Mouse (Mus musculus) olfactory bulb, adult 2 months (tissue): ENCODE measurements at regions not wholly inside any gene's neighbourhood (a gene's known extent, or its start where the extent isn't known, plus 50 kb on each side); places are given as distances from the start of the nearest gene placed in this dataset.
"Not testable (repeated sequence)": the region's sequence is repeated elsewhere in the genome, so short reads cannot be mapped to it uniquely, and the experiment has no call there.

ENCODE experiments used
- H3K27ac ChIP-seq: fragments of 200-500 bp; 2 replicates; pipeline ENCODE4 v1.5.1; 2012; ENCODE audit warnings: low read depth, low read length; ENCODE audit not compliant: insufficient read depth
- H3K4me1 ChIP-seq: fragments of 200-500 bp; 2 replicates; pipeline ENCODE4 v1.6.1; 2012; ENCODE audit warnings: low read length; ENCODE audit not compliant: control insufficient read depth, insufficient read depth
- H3K4me3 ChIP-seq: fragments of 200-500 bp; 2 replicates; pipeline ENCODE4 v1.5.1; 2012; ENCODE audit warnings: mild to moderate bottlenecking, low read depth, low read length, moderate library complexity; ENCODE audit not compliant: insufficient read depth
- CTCF ChIP-seq: fragments of 200-500 bp; IDR thresholded peaks from 2 replicates; pipeline ENCODE4 v1.5.1; 2012; ENCODE audit warnings: low read depth, mild to moderate bottlenecking, low read length, moderate library complexity; ENCODE audit not compliant: insufficient read depth
- POLR2A ChIP-seq: fragments of 200-500 bp; IDR thresholded peaks from 2 replicates; pipeline ENCODE4 v1.6.1; 2012; ENCODE audit warnings: mild to moderate bottlenecking, low read depth, low read length, moderate library complexity; ENCODE audit not compliant: insufficient read depth
- WGBS: fragments of 180-500 bp; shearing (Covaris S2); methylation state at CpG from one replicate; pipeline ENCODE4 v1.1.7; 2018; 5-methylcytosine and 5-hydroxymethylcytosine counted together

DNA sequence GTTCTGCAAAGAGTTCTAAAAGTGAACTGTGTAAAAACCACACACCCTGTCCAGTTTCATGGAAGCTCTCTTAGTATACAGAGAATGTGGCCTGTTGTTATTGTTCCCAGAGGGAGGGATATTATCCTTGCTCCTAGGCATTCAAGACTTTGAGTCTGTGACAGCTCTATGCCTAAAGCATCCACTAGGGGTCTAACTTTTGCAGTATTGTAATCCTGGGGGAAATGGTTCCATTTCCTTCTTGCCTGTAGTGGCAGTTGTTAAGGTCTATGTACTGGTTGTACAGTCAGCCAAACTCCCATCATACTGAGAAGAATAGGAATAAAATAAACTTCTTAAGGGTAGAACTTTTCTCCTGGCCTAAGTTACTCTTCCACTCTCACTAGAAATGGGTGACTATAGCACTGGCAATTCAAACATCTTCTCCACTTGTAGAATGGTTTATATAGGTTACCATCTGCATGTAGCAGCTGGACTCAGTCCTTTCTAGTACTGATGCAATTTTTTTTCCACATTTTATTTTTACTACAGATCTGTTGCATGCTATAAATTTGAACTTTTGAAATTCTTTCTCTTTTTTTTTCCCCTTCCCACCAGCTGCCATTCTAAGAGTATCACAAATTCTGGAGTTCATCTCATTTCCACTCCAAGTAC lies 51.4 kb upstream of the Dpt start:
- H3K4me3 ChIP-seq, result no peak overlapping the region
- no peak overlapping the region for H3K27ac ChIP-seq
- TF ChIP-seq CTCF (no peak), POLR2A (no peak)
- H3K4me1 ChIP-seq, result no peaks in the 10 kb centered on the region

DNA sequence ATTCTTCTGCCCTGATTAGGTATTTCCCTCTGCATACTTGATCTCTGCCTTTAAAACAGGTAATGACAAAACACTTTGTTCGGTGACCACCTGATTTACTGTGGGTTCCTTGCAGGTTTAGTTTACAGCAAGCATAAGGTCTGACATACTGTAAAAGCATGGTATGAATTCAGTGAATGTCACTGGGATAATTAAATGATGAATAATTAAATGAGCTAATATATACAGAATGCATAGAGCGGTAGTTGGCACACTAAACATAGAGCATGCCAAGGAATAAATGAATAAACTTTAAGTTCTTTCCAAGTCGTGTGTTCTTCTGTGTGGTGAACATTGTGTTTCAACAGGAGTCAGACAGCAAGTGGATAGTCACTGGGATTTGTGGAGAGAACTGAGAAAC lies 51.9 kb upstream of the Dpt start:
- TF ChIP-seq POLR2A, result no peak
- TF ChIP-seq CTCF, result no peak
- H3K4me1 ChIP-seq, result no peaks in the 10 kb centered on the region
- WGBS, result 74% methylated on average over 3 of the region's 3 CpGs

DNA sequence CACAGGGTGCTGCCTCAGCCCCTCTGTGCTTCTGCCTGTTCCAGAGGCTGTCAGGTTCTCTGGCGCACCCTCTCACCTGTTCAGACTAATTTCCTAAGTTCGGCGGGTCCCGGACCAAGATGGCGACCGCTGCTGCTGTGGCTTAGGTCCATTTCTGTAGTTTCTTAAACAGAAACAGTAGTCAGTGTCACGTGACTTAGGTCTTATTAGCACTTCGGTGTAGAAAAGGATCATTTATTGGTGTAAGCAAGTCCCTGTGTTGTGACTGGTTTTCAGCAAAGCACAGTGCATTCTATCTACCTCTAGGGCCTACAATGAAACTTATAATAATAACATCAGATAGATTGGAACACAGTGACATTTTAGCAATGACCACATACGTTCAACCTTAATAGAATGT lies 53.5 kb upstream of the Dpt start:
- not testable (repeated sequence) for H3K4me3 ChIP-seq, H3K27ac ChIP-seq, H3K4me1 ChIP-seq
- 94% methylated on average over 8 of the region's 9 CpGs for WGBS

More for the DNA sequence above, 51.9 kb upstream of the Dpt start:
- no peak overlapping the region for H3K4me3 ChIP-seq
- no peak overlapping the region for H3K27ac ChIP-seq

DNA sequence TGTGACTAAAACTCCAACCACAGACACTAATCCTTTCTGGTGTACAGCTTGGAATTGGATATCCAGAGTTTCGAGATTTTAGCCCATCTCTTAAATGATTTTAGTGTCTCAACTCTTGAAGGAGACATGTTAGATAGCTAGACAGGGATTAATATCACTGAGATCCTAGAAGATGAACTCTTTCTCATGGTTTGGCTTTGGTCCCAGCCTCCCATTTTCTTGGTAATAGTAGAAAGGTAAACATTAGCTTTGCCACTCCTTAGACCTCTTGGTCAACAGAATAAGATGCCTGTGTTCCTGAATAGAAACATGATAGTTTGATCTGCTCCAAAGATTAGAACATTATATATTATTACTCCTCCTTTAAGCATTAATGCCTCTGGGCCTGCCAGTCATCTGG lies 60.8 kb upstream of the Dpt start:
- no peak overlapping the region for H3K4me3 ChIP-seq
- WGBS, result 82% methylated on average over 1 of the region's 1 CpGs
- no peak overlapping the region for H3K27ac ChIP-seq
- no peaks in the 10 kb centered on the region for H3K4me1 ChIP-seq
- TF ChIP-seq CTCF, result no peak
- no peak for TF ChIP-seq POLR2A

GRCm38 (mm10) chr1:164733741-164734140 lies 62.7 kb upstream of the Dpt start:
- H3K27ac ChIP-seq, result no peak overlapping the region
- no peak overlapping the region for H3K4me3 ChIP-seq
- WGBS, result 89% methylated on average over 3 of the region's 3 CpGs
- TF ChIP-seq CTCF, result no peak
- no peak for TF ChIP-seq POLR2A
- no peaks in the 10 kb centered on the region for H3K4me1 ChIP-seq

- 7% methylated on average over 1 of the region's 1 CpGs for WGBS
- peak overlapping the region; percentile 79 for H3K27ac ChIP-seq
Measured at GRCm38 (mm10) chr1:164722054-164722453, 74.4 kb upstream of the Dpt start.

DNA sequence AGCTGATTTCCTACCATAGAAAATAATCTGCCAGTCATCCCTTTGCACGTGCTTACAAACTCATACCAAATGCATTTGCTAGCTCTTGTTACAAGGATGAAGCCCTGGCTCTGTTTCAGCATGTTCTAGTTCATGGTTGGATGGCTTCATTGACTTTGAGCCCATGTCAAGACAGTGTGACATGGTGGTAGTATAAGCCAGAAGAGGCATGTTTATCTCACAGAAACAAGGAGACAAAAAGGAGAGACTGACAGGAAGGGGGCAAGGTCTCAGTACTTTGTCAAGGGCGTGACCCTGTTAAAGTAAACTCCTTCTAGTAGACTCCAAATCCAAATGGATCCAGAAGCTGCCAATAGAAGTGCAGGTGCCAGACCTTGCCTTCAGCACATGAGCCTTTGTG lies 81.5 kb upstream of the Dpt start:
- H3K4me3 ChIP-seq, result no peak overlapping the region
- WGBS, result 82% methylated on average over 2 of the region's 2 CpGs
- no peak for TF ChIP-seq POLR2A
- no peak for TF ChIP-seq CTCF
- no peaks in the 10 kb centered on the region for H3K4me1 ChIP-seq
- no peak overlapping the region for H3K27ac ChIP-seq

More at GRCm38 (mm10) chr1:164722054-164722453, 74.4 kb upstream of the Dpt start:
- Histone ChIP-seq H3K4me1 (peaks cover 4% of the 10 kb centered on the region), H3K4me3 (no peak overlapping the region)
- TF ChIP-seq POLR2A, result no peak
- no peak for TF ChIP-seq CTCF

DNA sequence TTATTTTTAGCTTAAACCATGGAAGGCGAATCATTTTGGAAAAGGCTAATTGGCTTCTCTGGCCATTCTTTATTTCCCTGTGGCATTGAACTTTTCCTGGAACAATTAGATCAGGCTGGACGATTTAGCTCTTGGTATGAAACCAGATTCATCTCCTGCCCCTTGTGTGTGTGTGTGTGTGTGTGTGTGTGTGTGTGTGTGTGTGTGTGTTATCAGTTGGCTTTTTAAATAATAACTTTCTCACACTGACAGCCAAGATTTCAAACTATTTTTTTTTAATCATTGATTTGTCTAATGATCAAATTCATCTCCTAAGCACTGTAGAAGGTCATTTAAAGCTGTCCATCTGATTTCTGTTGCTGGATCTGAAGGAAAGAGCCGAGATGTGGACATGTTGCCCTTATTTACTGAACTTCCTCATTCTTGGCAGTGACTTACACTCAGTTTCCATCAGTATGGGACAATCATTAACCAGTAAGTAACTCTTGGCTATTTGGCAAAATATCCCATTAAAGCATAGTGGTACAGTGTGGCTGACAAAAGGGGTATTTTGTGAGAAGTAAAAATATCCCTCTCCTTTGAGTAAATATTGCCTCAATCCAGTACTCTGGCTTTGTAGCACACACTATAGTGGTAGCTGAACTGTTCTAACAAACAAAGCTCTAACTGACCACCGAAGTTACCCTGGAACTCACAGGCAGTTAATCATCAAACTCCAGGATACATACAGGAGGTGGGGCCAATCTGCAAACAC lies 82.5 kb upstream of the Dpt start:
- Histone ChIP-seq H3K4me3 (no peak overlapping the region), H3K27ac (no peak overlapping the region), H3K4me1 (no peaks in the 10 kb centered on the region)
- TF ChIP-seq CTCF (no peak), POLR2A (no peak)
- WGBS, result 55% methylated on average over 4 of the region's 4 CpGs

DNA sequence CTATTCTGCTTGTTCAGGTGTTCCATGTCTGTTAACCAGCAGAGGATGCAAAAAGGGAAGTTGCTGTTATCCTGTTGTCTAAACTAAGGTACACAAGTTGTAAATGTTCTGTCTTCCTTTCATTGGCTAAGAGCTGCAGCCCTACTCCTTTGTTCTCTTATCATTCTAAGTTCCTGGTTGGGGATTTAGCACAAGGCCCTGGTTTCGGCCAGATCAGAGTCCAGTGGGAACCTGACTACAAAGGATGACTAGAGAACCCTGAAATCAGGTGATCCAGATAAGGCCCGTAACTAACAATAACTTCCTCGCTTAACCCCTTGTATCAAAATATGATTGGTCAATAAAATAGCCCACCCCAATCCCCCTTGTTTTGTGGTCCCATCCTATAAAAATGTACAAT lies 83.9 kb upstream of the Dpt start:
- Histone ChIP-seq H3K4me1 (no peaks in the 10 kb centered on the region), H3K27ac (no peak overlapping the region), H3K4me3 (no peak overlapping the region)
- TF ChIP-seq POLR2A, result no peak
- TF ChIP-seq CTCF, result no peak
- WGBS, result 95% methylated on average over 3 of the region's 3 CpGs
